Mouse (Mus musculus): ENCODE measurements at regions not wholly inside any gene's neighbourhood (a gene's known extent, or its start where the extent isn't known, plus 50 kb on each side); places are given as distances from the start of the nearest gene placed in this dataset.

- no peak for TF ChIP-seq CTCF (conservative IDR thresholded peaks at IDR 0.05; ENCODE audit: low read length)
- TF ChIP-seq POU5F1 (IDR thresholded peaks at IDR 0.05; ENCODE audit: borderline replicate concordance, low read length): no peak
These were observed 1147.3 kb downstream of the 4930447A16Rik start for GRCm38 (mm10) chr15:38572652-38573051.

Measured in E14TG2a.4 (cell line).